Mouse (Mus musculus) brain, embryonic 14.5 days (tissue): ENCODE data around the gene Speg.

Experiments
- CTCF ChIP-seq: fragments of 200-500 bp; IDR thresholded peaks from 2 replicates; pipeline ENCODE4 v1.5.1; 2012; ENCODE audit warnings: inconsistent platforms, mild to moderate bottlenecking, moderate library complexity, borderline replicate concordance; ENCODE audit not compliant: insufficient read depth, insufficient read length; ENCODE audit errors: extremely low read depth
- POLR2A ChIP-seq: fragments of 200-500 bp; IDR thresholded peaks from 2 replicates; pipeline ENCODE4 v1.6.1; 2012; ENCODE audit warnings: mild to moderate bottlenecking, inconsistent platforms, borderline replicate concordance; ENCODE audit not compliant: poor library complexity, insufficient read depth, insufficient read length, severe bottlenecking; ENCODE audit errors: extremely low read depth

GRCm38 (mm10) chr1:75360112-75361031 lies 14.7 kb upstream of the Speg start, which contains the start of gene Des:
- TF ChIP-seq POLR2A (no peak), CTCF (no peak)
